Mouse (Mus musculus): ENCODE results near the gene Slc29a1. TPM values are rescaled to one million over a fixed set of nuclear protein-coding genes. Genes with fewer than 3 reads are reported as not detected.

Slc29a1 gene
- polyA plus RNA-seq (2012; rRNA removed): 138 and 143 TPM in 2 replicates

DNA sequence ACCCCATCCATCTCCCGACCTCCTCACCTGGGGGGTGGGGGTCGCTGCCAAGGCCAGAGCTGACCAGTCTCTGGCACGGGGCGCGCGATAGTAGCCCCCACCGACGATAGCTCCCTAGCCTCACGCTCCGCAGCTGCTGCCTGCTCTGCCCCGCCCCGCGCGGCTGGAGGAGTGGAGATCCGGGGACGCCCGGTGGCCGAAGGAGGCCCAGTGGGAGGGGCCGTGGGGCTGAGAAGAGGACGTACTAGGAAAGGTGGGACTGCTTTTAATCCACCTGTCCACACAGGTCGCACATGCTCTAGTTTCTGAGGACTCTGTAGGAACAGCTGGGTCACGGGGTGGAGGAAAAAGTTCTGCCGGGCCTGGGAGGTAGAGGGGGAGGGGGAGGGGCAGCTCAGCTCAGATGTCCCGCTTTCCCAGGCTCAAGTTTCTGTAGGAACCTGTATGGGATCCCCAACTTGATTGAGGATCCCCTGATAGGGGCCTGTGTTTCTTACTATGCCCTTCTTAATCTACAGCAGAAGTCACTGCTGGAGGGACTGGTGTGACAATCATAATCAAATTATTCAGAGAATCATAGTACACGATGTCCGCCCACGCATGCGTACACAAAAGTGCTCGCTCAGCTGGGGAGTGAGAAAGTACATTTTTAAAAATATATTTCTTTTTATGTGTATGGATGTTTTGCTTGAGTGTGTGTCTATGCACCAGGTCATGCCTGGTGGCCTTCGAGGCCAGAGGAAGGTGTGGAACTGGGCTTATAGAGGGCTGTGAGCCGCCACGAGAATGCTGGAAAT is at the start of gene Slc29a1:
Gene Slc29a1 (minus strand): TSS at position 161 of the 797 bp plus-strand sequence.
- no peaks in the 10 kb centered on the region for H3K36me3 ChIP-seq (ENCODE audit: control insufficient read depth, insufficient read depth, low read length)
- peaks cover 24% of the 10 kb centered on the region for H3K4me1 ChIP-seq (ENCODE audit: control insufficient read depth, insufficient read depth, low read length)
- TF ChIP-seq CTCF (IDR thresholded peaks at IDR 0.05; ENCODE audit: control insufficient read depth, insufficient read depth, insufficient replicate concordance, low read depth, low read length) (no peak), POLR2A (IDR thresholded peaks at IDR 0.05; ENCODE audit: control insufficient read depth, low read depth, low read length) (peak; percentile 57)
- peak within 1 kb of the TSS; percentile 71 for H3K27ac ChIP-seq (ENCODE audit: control insufficient read depth, insufficient read depth, low read depth, low read length)
- H3K27me3 ChIP-seq (ENCODE audit: control insufficient read depth, insufficient read depth, low read length): no peaks in the 10 kb centered on the region
- peak within 1 kb of the TSS; percentile 67 for H3K4me3 ChIP-seq (ENCODE audit: control insufficient read depth, low read depth, low read length)

DNA sequence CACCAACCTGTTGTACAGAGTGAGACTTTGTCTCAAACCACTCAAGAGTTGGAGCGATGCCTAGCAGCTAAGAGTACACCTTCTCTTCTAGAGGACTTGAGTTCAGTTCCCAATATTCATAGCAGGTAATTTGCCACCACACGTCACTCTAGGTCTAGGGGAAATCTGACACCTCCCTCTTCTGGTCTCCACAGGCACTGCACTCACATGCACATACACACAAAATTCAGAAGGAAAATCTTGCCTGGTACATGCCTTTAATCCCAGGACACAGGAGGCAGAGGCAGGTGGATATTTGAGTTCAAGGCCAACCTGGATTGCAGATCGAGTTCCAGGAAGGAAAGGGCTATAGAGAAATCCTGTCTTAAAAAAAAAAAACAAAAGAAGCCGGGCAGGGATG is 44.8 kb upstream of the Slc29a1 start:
- Histone ChIP-seq H3K4me1 (ENCODE audit: control insufficient read depth, insufficient read depth, low read length) (peaks cover 2% of the 10 kb centered on the region; the same call in 1 of the 2 replicates), H3K36me3 (ENCODE audit: control insufficient read depth, insufficient read depth, low read length) (no peaks in the 10 kb centered on the region), H3K4me3 (ENCODE audit: control insufficient read depth, low read depth, low read length) (no peak overlapping the region), H3K27ac (ENCODE audit: control insufficient read depth, insufficient read depth, low read depth, low read length) (no peak overlapping the region), H3K27me3 (ENCODE audit: control insufficient read depth, insufficient read depth, low read length) (no peaks in the 10 kb centered on the region)
- TF ChIP-seq CTCF (IDR thresholded peaks at IDR 0.05; ENCODE audit: control insufficient read depth, insufficient read depth, insufficient replicate concordance, low read depth, low read length): no peak
- TF ChIP-seq POLR2A (IDR thresholded peaks at IDR 0.05; ENCODE audit: control insufficient read depth, low read depth, low read length): no peak

DNA sequence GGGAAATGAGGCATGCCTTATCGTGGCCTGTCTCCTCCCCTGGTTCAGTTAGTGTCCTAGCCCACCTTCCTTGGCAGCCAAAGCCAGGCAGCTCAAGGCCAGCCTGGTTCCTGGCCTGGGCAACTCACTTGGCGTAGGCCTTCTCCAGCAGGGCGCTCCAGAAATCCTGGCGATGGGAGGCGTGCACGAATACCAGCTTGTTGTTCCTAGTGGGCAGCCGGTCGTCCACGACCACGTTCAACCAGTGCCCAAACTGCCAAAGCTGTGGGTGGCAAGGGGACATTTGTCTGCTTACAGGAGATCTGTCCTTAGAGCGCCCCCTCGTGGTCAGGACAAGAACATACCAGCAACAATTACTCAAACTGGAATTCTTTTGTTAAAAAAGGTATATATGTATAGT is 43.3 kb upstream of the Slc29a1 start:
- H3K27me3 ChIP-seq (ENCODE audit: control insufficient read depth, insufficient read depth, low read length): no peaks in the 10 kb centered on the region
- no peaks in the 10 kb centered on the region for H3K36me3 ChIP-seq (ENCODE audit: control insufficient read depth, insufficient read depth, low read length)
- peak overlapping the region; percentile 63 for H3K4me3 ChIP-seq (ENCODE audit: control insufficient read depth, low read depth, low read length)
- H3K4me1 ChIP-seq (ENCODE audit: control insufficient read depth, insufficient read depth, low read length): peaks cover 2% of the 10 kb centered on the region; the same call in 1 of the 2 replicates
- H3K27ac ChIP-seq (ENCODE audit: control insufficient read depth, insufficient read depth, low read depth, low read length): no peak overlapping the region
- TF ChIP-seq CTCF (IDR thresholded peaks at IDR 0.05; ENCODE audit: control insufficient read depth, insufficient read depth, insufficient replicate concordance, low read depth, low read length) (peak; percentile 77), POLR2A (IDR thresholded peaks at IDR 0.05; ENCODE audit: control insufficient read depth, low read depth, low read length) (no peak)

DNA sequence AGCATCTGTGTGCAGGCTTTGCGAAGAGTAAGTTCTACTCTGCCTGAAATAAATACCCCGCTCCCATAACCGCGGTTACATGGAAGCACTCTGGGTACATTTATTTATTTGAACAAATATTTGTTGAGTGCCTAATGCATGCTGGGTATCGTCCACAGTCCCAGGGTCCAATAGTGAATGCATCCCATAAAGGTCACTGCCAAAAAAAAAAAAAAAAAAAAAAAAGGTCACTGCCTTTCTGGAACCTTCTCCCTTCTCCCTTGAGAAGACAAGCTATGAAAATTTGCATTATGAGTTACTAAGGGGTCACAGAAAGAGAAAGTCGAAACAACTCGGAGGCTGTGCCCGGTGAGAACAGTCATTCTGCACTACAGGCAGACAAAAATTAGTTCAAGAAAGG is 42.6 kb upstream of the Slc29a1 start:
- H3K4me3 ChIP-seq (ENCODE audit: control insufficient read depth, low read depth, low read length): no peak overlapping the region
- no peak overlapping the region for H3K27ac ChIP-seq (ENCODE audit: control insufficient read depth, insufficient read depth, low read depth, low read length)
- peaks cover 2% of the 10 kb centered on the region; the same call in 1 of the 2 replicates for H3K4me1 ChIP-seq (ENCODE audit: control insufficient read depth, insufficient read depth, low read length)
- no peaks in the 10 kb centered on the region for H3K36me3 ChIP-seq (ENCODE audit: control insufficient read depth, insufficient read depth, low read length)
- no peaks in the 10 kb centered on the region for H3K27me3 ChIP-seq (ENCODE audit: control insufficient read depth, insufficient read depth, low read length)
- TF ChIP-seq CTCF (IDR thresholded peaks at IDR 0.05; ENCODE audit: control insufficient read depth, insufficient read depth, insufficient replicate concordance, low read depth, low read length): no peak
- no peak for TF ChIP-seq POLR2A (IDR thresholded peaks at IDR 0.05; ENCODE audit: control insufficient read depth, low read depth, low read length)

DNA sequence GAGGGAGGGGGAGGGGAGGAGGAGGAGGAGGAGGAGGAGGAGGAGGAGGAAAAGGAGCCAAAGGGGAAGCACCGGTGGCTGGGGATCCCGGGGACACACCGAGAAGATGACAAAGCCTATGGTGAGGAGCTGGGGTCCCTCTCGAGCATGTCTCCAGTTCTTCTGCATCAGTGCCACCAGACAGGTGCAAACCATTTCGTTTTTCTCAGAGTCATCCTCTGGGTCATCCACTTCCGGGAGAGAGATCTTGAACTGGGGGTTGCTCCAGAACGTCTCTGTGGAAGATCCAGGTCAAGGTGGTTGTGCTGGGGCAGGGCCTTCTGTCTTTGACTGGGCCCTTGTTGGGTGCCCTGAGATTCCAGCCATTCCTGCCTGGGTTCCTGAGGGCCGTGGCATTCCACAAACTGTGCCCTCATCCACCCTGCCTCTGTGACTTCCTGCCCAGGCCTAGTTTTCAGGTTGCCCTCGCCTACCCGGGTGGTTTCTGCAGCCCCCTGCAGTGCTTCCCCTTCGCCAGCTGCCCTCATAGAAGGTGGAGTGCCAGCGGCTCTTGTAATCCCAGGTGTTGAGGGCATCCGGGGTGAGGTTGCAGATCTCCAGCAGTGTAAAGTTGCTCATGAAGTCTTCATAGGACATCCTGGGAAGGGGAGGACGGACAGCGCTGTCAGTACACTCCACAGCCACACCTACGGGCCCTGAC is 39.3 kb upstream of the Slc29a1 start:
- no peaks in the 10 kb centered on the region for H3K27me3 ChIP-seq (ENCODE audit: control insufficient read depth, insufficient read depth, low read length)
- TF ChIP-seq CTCF (IDR thresholded peaks at IDR 0.05; ENCODE audit: control insufficient read depth, insufficient read depth, insufficient replicate concordance, low read depth, low read length) (no peak), POLR2A (IDR thresholded peaks at IDR 0.05; ENCODE audit: control insufficient read depth, low read depth, low read length) (no peak)
- no peaks in the 10 kb centered on the region; the same call in 1 of the 2 replicates for H3K36me3 ChIP-seq (ENCODE audit: control insufficient read depth, insufficient read depth, low read length)
- H3K4me3 ChIP-seq (ENCODE audit: control insufficient read depth, low read depth, low read length): no peak overlapping the region
- H3K4me1 ChIP-seq (ENCODE audit: control insufficient read depth, insufficient read depth, low read length): peaks cover 2% of the 10 kb centered on the region; the same call in 1 of the 2 replicates
- no peak overlapping the region for H3K27ac ChIP-seq (ENCODE audit: control insufficient read depth, insufficient read depth, low read depth, low read length)

DNA sequence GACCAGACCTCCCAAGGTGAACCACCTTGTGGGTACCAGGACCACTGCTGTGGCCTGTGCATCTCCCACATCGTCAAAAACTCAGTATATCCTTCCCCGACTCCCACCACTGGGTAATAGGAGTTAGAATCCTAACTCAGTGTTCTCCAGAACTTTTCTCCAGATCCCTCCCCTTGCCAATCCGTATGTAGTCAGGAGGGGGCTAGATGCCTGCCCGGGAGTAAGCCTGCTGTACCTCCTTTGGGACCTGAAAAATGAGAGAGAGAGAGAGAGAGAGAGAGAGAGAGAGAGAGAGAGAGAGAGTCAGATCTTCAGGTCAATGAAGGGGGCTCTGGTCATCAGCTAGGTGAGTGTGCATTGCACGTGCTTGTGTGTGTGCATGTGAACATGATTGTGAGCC is 34.6 kb upstream of the Slc29a1 start:
- no peaks in the 10 kb centered on the region for H3K27me3 ChIP-seq (ENCODE audit: control insufficient read depth, insufficient read depth, low read length)
- peaks cover 5% of the 10 kb centered on the region; the same call in 1 of the 2 replicates for H3K4me1 ChIP-seq (ENCODE audit: control insufficient read depth, insufficient read depth, low read length)
- TF ChIP-seq POLR2A (IDR thresholded peaks at IDR 0.05; ENCODE audit: control insufficient read depth, low read depth, low read length) (no peak), CTCF (IDR thresholded peaks at IDR 0.05; ENCODE audit: control insufficient read depth, insufficient read depth, insufficient replicate concordance, low read depth, low read length) (no peak)

DNA sequence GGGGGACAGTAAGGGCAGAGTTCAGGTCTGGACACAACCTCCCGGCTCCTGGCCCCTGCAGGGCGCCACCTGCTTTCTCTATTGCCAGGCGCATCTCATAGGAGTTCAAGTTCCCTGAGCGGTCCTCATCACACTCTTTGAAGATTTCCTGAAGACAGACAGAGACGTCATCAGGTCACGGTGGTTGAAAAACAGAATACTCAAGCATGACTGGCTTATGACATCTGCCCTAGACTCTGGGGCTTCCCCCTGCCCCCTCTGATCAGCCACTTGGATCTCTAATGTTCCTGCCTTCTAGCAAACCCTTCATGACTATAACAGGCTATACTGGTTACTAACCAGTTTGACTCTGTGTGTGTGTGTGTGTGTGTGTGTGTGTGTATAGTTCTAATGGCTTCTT is 32.5 kb upstream of the Slc29a1 start:
- H3K27me3 ChIP-seq (ENCODE audit: control insufficient read depth, insufficient read depth, low read length): no peaks in the 10 kb centered on the region
- H3K4me1 ChIP-seq (ENCODE audit: control insufficient read depth, insufficient read depth, low read length): peaks cover 13% of the 10 kb centered on the region
- H3K36me3 ChIP-seq (ENCODE audit: control insufficient read depth, insufficient read depth, low read length): no peaks in the 10 kb centered on the region; the same call in 1 of the 2 replicates
- no peak for TF ChIP-seq POLR2A (IDR thresholded peaks at IDR 0.05; ENCODE audit: control insufficient read depth, low read depth, low read length)
- no peak for TF ChIP-seq CTCF (IDR thresholded peaks at IDR 0.05; ENCODE audit: control insufficient read depth, insufficient read depth, insufficient replicate concordance, low read depth, low read length)
- H3K27ac ChIP-seq (ENCODE audit: control insufficient read depth, insufficient read depth, low read depth, low read length): no peak overlapping the region
- H3K4me3 ChIP-seq (ENCODE audit: control insufficient read depth, low read depth, low read length): no peak overlapping the region

More for the DNA sequence above, 34.6 kb upstream of the Slc29a1 start:
- Histone ChIP-seq H3K4me3 (ENCODE audit: control insufficient read depth, low read depth, low read length) (no peak overlapping the region), H3K27ac (ENCODE audit: control insufficient read depth, insufficient read depth, low read depth, low read length) (no peak overlapping the region), H3K36me3 (ENCODE audit: control insufficient read depth, insufficient read depth, low read length) (no peaks in the 10 kb centered on the region; the same call in 1 of the 2 replicates)

All from testis, adult 2 months (tissue).